Mouse (Mus musculus): ENCODE results near the gene Tnfrsf12a.

Gene Tnfrsf12a

GRCm38 (mm10) chr17:23681086-23681485 lies 3.8 kb upstream of the Tnfrsf12a start:
- no peak for DNase-seq (ENCODE audit: low read depth, low spot score)

- DNase-seq (ENCODE audit: low read depth, low spot score): no peak
Measured at GRCm38 (mm10) chr17:23680336-23680735, 3.1 kb upstream of the Tnfrsf12a start.

GRCm38 (mm10) chr17:23679127-23679835 lies 2.0 kb upstream of the Tnfrsf12a start, which contains the start of gene Cldn6:
Cldn6 (plus strand) TSS chr17:23679249.
- DNase-seq (ENCODE audit: low read depth, low spot score): no peak

- no peak for DNase-seq (ENCODE audit: low read depth, low spot score)
Measured at GRCm38 (mm10) chr17:23676473-23677031, 716 bp downstream of the Tnfrsf12a start.

GRCm38 (mm10) chr17:23675564-23676281 lies 1.5 kb downstream of the Tnfrsf12a start:
- DNase-seq (ENCODE audit: low read depth, low spot score): no peak

DNA sequence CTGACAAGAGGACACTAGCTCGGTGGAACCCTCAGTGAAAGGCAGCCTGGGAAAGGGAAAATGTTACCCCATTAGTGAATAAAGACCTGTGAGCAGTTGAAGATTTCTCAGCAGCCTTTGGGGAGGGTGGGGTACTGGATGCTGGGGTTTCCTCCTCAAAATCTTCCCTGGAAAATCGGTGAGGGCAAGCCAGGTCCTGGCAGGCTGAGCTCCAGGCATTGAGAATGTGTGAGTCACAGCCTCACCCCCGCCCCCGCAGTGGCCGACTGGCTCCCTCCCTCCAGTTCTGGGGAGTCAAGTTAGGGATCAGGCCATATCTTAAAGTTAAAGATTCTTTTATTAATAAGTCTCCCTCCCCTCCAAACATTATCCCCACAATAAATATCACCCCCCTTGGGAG lies 2.1 kb downstream of the Tnfrsf12a start:
- DNase-seq (ENCODE audit: low read depth, low spot score): no peak

GRCm38 (mm10) chr17:23674271-23674952 lies 2.9 kb downstream of the Tnfrsf12a start:
- no peak for DNase-seq (ENCODE audit: low read depth, low spot score)

GRCm38 (mm10) chr17:23673424-23674073 lies 3.7 kb downstream of the Tnfrsf12a start, which contains the start of the genes Hcfc1r1 and Thoc6:
Hcfc1r1 (plus strand) TSS chr17:23673596.
Thoc6 (minus strand) TSS chr17:23673882.
- peak; percentile 90 for DNase-seq (ENCODE audit: low read depth, low spot score)

GRCm38 (mm10) chr17:23672761-23673160 lies 4.5 kb downstream of the Tnfrsf12a start:
- DNase-seq (ENCODE audit: low read depth, low spot score): no peak

- no peak for DNase-seq (ENCODE audit: low read depth, low spot score)
Measured at GRCm38 (mm10) chr17:23671519-23671918, 5.7 kb downstream of the Tnfrsf12a start.

DNA sequence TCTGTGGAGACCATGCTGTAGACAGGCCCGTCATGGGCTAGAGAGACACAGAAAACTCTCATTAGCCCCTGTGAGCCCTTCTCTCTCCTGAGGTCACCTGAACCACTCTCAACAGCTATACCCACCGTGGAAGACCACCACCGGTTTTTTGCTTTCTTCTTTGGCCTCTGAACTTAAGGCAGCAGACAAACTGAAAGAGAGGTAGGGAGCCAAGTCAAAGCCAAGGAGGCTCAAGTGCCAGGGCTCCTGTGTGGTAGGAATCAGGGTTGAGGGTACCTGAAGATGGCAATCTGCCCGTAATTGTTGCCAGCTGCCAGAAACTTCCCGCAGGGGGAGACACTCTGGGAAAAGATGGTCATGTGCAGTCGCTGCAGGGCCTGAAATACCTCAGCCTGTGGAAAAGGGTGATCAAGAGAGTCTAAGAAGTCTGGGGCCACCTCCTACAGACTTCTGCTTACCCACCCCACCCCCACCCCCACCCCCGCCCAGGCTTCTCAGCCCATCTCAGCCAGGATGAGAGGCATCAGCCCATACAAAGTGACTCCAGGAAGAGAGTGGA lies 6.7 kb downstream of the Tnfrsf12a start:
- no peak for DNase-seq (ENCODE audit: low read depth, low spot score)

- DNase-seq (ENCODE audit: low read depth, low spot score): no peak
Measured at GRCm38 (mm10) chr17:23665511-23665910, 11.8 kb downstream of the Tnfrsf12a start.

DNA sequence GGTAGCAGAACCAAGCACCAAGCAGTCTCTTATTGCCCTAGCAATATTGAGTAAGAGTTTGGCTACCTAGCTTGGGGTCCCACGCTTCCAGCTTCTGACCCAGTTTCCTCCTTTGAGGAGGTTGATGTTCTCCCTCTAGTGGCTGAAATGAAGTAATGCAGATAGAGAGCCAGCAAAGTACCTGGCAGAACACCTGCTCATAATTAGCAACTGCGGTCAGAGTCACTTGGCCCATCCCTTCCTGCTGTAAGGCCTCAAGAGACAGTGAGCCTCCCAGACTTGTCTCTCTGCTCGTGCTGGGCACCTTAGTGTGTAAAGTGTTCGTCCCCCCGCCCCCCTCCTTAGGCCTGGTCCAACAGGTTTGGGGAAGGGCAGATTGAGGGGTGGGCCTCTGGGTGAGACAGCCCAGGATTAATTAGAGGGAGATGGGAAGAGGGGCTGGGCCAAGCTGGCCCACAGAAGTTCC lies 12.7 kb downstream of the Tnfrsf12a start:
- DNase-seq (ENCODE audit: low read depth, low spot score): no peak

GRCm38 (mm10) chr17:23661526-23661925 lies 15.7 kb downstream of the Tnfrsf12a start:
- no peak for DNase-seq (ENCODE audit: low read depth, low spot score)

DNA sequence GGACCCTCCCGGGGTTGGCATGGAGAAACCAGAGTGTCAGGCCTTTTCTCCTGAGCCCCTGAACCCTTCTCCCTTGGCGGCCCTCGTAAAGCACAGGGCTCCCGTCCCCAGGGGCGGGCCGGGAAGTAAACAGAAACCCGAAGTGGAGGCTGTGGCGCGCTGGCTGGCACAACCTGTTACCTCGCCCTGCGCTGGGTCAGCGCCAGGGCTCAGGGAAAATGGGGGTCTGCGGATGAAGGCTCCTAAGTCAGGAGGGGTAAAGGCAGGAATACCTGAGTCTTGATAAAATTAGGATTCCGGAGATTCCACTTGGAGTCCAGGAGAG lies 16.4 kb downstream of the Tnfrsf12a start:
- DNase-seq (ENCODE audit: low read depth, low spot score): no peak

DNA sequence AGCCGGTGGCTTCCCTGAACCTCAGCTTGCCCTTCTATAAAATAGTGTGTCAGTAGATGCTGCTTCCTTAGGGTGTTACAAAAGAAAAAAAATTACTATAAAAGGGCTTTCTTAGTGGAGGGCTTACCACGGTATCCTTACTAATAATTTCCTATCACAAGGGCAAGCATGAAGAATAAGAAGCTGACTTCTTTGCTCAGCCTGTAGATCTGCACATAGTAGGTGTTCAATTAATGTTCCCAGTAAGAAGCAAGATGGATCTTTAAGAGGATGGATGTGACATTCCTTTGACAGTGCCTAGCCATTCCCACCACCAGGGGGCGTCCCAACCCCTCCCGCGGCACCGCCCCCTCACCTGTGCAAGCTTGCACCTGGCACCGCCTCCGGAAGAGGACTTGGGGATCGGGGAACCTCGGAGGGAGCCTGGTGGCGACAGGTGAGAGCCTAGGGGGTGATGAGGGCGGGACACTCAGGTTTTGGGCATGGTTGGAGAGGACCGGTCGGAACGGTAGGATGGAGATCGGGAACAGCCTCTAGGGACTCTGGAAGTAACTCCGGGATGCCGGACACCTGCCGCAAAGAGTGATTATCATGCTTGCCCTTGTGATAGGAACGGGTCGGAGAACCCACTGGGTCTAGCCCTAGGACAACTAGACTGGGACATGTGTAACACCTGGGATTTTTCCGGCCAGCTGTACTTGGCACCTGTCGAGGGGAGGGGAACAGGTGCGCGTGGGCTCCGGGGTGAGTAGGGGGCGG lies 17.0 kb downstream of the Tnfrsf12a start, which contains the start of gene Bicdl2:
Bicdl2 (plus strand) TSS at position 390 of the 759 bp plus-strand sequence.
- no peak for DNase-seq (ENCODE audit: low read depth, low spot score)

- no peak for DNase-seq (ENCODE audit: low read depth, low spot score)
Measured at GRCm38 (mm10) chr17:23658450-23658849, 18.8 kb downstream of the Tnfrsf12a start.

DNA sequence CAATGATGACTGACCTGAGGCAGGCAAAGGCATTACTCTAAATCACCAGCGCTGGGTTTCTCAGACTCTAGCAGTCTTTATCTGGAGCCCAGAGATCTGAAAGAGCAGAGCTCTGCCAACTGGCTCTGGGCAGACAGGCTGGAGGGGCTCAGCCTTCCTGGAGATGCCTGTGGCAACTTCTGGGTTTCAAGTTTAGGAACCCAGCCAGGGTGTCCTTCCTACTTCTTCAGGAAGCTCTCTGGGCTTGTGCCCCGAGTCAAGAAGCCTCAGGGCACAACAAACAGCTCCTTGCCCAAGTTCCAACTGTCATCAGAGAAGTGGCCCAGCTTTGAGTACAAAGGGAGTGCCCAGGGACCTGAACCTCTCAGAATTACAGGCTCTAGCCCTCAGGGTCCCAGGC lies 22.9 kb downstream of the Tnfrsf12a start:
- no peak for DNase-seq (ENCODE audit: low read depth, low spot score)

DNA sequence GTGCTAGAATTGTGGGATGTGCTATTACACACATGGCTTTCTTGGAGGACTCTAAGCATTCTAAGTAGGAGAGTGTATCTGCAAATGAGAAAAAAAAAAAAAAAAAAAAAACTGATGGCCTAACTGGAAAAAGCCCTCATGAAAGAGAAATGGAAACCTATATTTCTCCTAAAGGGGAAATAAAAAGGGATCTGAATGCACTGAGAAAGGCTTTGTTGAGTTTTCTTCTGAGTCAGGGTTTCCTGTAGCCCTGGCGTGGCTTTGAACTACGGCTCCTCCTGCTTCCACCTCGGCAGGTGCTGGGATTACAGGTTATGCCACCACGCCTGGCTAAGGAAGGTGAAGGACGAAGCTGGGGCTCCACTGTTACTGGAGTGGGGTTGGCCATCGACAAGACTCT lies 23.3 kb downstream of the Tnfrsf12a start:
- no peak for DNase-seq (ENCODE audit: low read depth, low spot score)

DNA sequence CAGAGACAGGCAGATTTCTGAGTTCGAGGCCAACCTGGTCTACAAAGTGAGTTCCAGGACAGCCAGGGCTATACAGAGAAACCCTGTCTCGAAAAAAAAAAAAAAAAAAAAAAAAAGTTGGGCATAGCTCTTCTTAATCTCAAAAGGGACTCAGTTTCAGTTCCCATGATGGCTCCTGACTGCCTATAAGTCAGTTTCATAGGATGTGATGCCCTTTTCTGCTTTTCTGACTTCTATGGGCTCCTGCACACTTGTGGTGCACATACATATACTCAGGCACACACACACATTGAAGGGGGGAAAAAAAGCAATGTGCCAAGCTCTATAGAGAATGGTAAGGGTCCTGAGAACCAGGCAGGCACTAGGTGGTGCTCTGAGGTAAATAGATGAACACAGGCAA lies 23.9 kb downstream of the Tnfrsf12a start:
- DNase-seq (ENCODE audit: low read depth, low spot score): no peak

All from embryo, embryonic 11.5 days (tissue).